Mouse (Mus musculus) kidney, embryonic 15.5 days (tissue): Measurements from ENCODE around the gene Nostrin. TPM values are rescaled to one million over a fixed set of nuclear protein-coding genes. Genes with fewer than 3 reads are reported as not detected.

Source experiments
- ATAC-seq: fragments of 200-750 bp; cut with Nextera tagmentation; replicated peaks from 2 replicates; pipeline ENCODE4 v1.8.0; 2017; ENCODE audit warnings: moderate TSS enrichment; ENCODE audit not compliant: low FRiP score
- H3K27ac ChIP-seq: fragments of 300-500 bp; sonication (generic); 2 replicates; pipeline ENCODE4 v1.5.1; 2015; ENCODE audit warnings: mild to moderate bottlenecking, inconsistent platforms
- H3K27me3 ChIP-seq: fragments of 300-500 bp; sonication (generic); 2 replicates; pipeline ENCODE4 v1.6.1; 2015; ENCODE audit warnings: inconsistent platforms
- H3K36me3 ChIP-seq: fragments of 300-500 bp; sonication (generic); 2 replicates; pipeline ENCODE4 v1.6.1; 2015; ENCODE audit warnings: inconsistent platforms
- H3K4me1 ChIP-seq: fragments of 300-500 bp; sonication (generic); 2 replicates; pipeline ENCODE4 v1.6.1; 2015; ENCODE audit warnings: inconsistent platforms
- H3K4me2 ChIP-seq: fragments of 300-500 bp; sonication (generic); 2 replicates; pipeline ENCODE4 v1.6.1; 2015; ENCODE audit warnings: moderate library complexity, mild to moderate bottlenecking, inconsistent platforms
- H3K4me3 ChIP-seq: fragments of 300-500 bp; sonication (generic); replicated peaks from 2 replicates; pipeline ENCODE4 v1.5.1; 2015; ENCODE audit warnings: mild to moderate bottlenecking, inconsistent platforms
- H3K9ac ChIP-seq: fragments of 300-500 bp; sonication (generic); 2 replicates; pipeline ENCODE4 v1.6.1; 2015; ENCODE audit warnings: mild to moderate bottlenecking, inconsistent platforms
- H3K9me3 ChIP-seq: fragments of 300-500 bp; sonication (generic); replicated peaks from 2 replicates; pipeline ENCODE4 v1.6.1; 2016; ENCODE audit warnings: inconsistent platforms
- WGBS: fragments of 180-500 bp; shearing (Covaris S2); methylation state at CpG from one replicate; pipeline ENCODE4 v1.1.7; 2015; ENCODE audit warnings: mixed read lengths; 5-methylcytosine and 5-hydroxymethylcytosine counted together
- polyA plus RNA-seq: library from polyadenylated mRNA; unstranded; fragments of >200 nt; fragmentation: Nextera tagmentation; extraction: Ambion mirVana; gene quantifications from 2 replicates; pipeline ENCODE4 v1.2.1, GENCODE M21; 2015

Gene Nostrin
- polyA plus RNA-seq, 1 experiment from 2014 or later = 6.4 TPM

GRCm38 (mm10) chr2:69210773-69211172 is 75.2 kb downstream of the Nostrin start, which contains the start of gene G6pc2:
Gene G6pc2, plus strand, starts transcription at chr2:69211073.
- Histone ChIP-seq H3K4me2 (no peak within 1 kb of the TSS), H3K9ac (no peak within 1 kb of the TSS), H3K27ac (peak within 1 kb of the TSS; percentile 71), H3K9me3 (no peaks in the 10 kb centered on the region), H3K4me1 (peaks cover 23% of the 10 kb centered on the region), H3K36me3 (no peaks in the 10 kb centered on the region), H3K27me3 (no peaks in the 10 kb centered on the region), H3K4me3 (no peak within 1 kb of the TSS)
- ATAC-seq = no peak
- WGBS = 39% methylated on average over 7 of the region's 7 CpGs

- H3K27me3 ChIP-seq = no peaks in the 10 kb centered on the region
- H3K9me3 ChIP-seq = no peaks in the 10 kb centered on the region
- H3K9ac ChIP-seq = no peak overlapping the region
- peaks cover 22% of the 10 kb centered on the region for H3K4me1 ChIP-seq
- WGBS = 73% methylated on average over 10 of the region's 10 CpGs
- no peaks in the 10 kb centered on the region for H3K36me3 ChIP-seq
- H3K27ac ChIP-seq = no peak overlapping the region
- no peak overlapping the region for H3K4me2 ChIP-seq
- no peak overlapping the region for H3K4me3 ChIP-seq
- no peak for ATAC-seq
Observed at GRCm38 (mm10) chr2:69212652-69213051, 77.1 kb downstream of the Nostrin start.

DNA sequence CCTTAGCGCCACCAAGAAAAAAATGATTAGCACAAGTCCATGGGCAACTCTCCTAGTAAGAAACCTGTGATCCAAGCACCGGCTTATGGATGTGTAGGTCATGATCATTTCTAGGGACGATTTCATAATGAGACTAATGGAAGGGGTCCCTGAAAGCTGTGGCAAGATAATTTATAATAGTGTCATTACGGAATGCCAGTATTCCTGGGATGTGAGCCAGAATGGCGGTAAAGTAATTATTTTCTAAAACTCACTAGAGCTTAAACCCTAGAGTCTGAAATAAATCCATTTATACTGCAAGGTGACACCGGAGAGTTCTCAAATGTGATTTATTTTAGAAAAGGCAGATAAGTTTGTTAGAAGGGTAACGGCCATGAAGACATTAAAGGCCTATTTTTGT is 79.6 kb downstream of the Nostrin start:
- WGBS = 24% methylated on average over 7 of the region's 7 CpGs
- H3K4me1 ChIP-seq = peaks cover 22% of the 10 kb centered on the region
- H3K9ac ChIP-seq = no peak overlapping the region
- H3K4me3 ChIP-seq = no peak overlapping the region
- H3K4me2 ChIP-seq = no peak overlapping the region
- H3K27me3 ChIP-seq = no peaks in the 10 kb centered on the region
- H3K27ac ChIP-seq = peak overlapping the region; percentile 60; the same call in 1 of the 2 replicates
- H3K9me3 ChIP-seq = no peaks in the 10 kb centered on the region
- ATAC-seq = no peak; the same call in 1 of the 2 replicates
- no peaks in the 10 kb centered on the region for H3K36me3 ChIP-seq

- Histone ChIP-seq H3K36me3 (no peaks in the 10 kb centered on the region), H3K4me1 (no peaks in the 10 kb centered on the region), H3K27me3 (no peaks in the 10 kb centered on the region), H3K9me3 (no peaks in the 10 kb centered on the region), H3K27ac (no peak overlapping the region), H3K4me3 (no peak overlapping the region), H3K4me2 (no peak overlapping the region), H3K9ac (no peak overlapping the region)
- no peak for ATAC-seq
- WGBS = 73% methylated on average over 5 of the region's 5 CpGs
Observed at GRCm38 (mm10) chr2:69221868-69222416, 86.3 kb downstream of the Nostrin start.

DNA sequence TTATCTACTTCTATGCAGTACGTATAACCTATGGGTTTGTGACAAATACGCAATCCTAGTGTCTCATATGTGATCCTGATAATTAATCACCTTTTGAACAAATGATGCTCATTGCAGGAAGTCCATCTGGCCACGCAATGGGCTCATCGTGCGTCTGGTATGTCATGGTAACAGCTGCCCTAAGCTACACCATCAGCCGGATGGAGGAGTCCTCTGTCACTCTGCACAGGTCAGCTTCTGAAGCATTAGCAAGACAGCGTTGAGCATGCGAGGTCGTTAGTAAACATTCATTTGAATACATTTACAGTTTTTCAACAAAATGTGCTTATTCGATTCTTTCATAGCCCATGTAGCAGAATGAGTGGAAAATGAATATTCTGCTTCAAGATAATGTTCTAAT is 87.2 kb downstream of the Nostrin start:
- Histone ChIP-seq H3K27ac (no peak overlapping the region), H3K27me3 (no peaks in the 10 kb centered on the region), H3K4me2 (no peak overlapping the region), H3K36me3 (no peaks in the 10 kb centered on the region), H3K9me3 (no peaks in the 10 kb centered on the region), H3K4me3 (no peak overlapping the region), H3K4me1 (no peaks in the 10 kb centered on the region), H3K9ac (no peak overlapping the region)
- WGBS = 89% methylated on average over 10 of the region's 10 CpGs
- ATAC-seq = no peak

DNA sequence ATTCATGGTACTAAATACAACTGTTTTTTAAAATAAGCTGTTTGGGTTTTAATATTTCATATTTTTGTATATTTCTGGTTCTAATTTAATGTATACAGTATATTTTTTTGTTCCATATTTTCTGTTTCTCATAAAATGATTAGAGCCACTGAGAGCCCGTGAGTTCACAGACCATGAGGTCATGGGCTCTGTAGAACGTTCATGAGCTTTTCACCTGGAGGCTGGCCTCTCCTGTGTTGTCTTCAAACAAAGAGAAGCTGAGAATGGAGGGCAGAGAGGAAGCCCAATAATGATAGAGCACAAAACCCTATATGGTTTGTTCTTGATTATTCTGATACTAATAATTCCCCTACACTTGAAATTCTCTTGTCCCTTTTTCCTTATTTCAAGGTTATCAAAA is 89.1 kb downstream of the Nostrin start:
- Histone ChIP-seq H3K9me3 (no peaks in the 10 kb centered on the region), H3K4me3 (no peak overlapping the region), H3K4me2 (no peak overlapping the region), H3K4me1 (no peaks in the 10 kb centered on the region), H3K27ac (no peak overlapping the region), H3K9ac (no peak overlapping the region), H3K36me3 (no peaks in the 10 kb centered on the region), H3K27me3 (no peaks in the 10 kb centered on the region)
- 53% methylated on average over 2 of the region's 2 CpGs for WGBS
- no peak for ATAC-seq

- Histone ChIP-seq H3K27me3 (no peaks in the 10 kb centered on the region), H3K4me1 (no peaks in the 10 kb centered on the region), H3K9ac (no peak overlapping the region), H3K36me3 (no peaks in the 10 kb centered on the region), H3K27ac (no peak overlapping the region), H3K4me2 (no peak overlapping the region), H3K4me3 (no peak overlapping the region), H3K9me3 (no peaks in the 10 kb centered on the region)
- ATAC-seq = no peak
- 91% methylated on average over 9 of the region's 9 CpGs for WGBS
Observed at GRCm38 (mm10) chr2:69226876-69227275, 91.3 kb downstream of the Nostrin start.

- Histone ChIP-seq H3K4me1 (no peaks in the 10 kb centered on the region), H3K9me3 (no peaks in the 10 kb centered on the region), H3K36me3 (no peaks in the 10 kb centered on the region), H3K4me2 (no peak overlapping the region), H3K9ac (no peak overlapping the region), H3K27me3 (no peaks in the 10 kb centered on the region), H3K27ac (no peak overlapping the region), H3K4me3 (no peak overlapping the region)
- whole genome bisulfite sequencing = 81% methylated on average over 6 of the region's 6 CpGs
- no peak for ATAC-seq
Observed at GRCm38 (mm10) chr2:69228635-69229034, 93.0 kb downstream of the Nostrin start.

- Histone ChIP-seq H3K4me3 (no peak overlapping the region), H3K4me1 (no peaks in the 10 kb centered on the region), H3K27me3 (no peaks in the 10 kb centered on the region), H3K4me2 (no peak overlapping the region), H3K9ac (no peak overlapping the region), H3K9me3 (no peaks in the 10 kb centered on the region), H3K36me3 (no peaks in the 10 kb centered on the region), H3K27ac (no peak overlapping the region)
- ATAC-seq = no peak
- 81% methylated on average over 2 of the region's 2 CpGs for WGBS
Observed at GRCm38 (mm10) chr2:69230137-69230536, 94.5 kb downstream of the Nostrin start.

DNA sequence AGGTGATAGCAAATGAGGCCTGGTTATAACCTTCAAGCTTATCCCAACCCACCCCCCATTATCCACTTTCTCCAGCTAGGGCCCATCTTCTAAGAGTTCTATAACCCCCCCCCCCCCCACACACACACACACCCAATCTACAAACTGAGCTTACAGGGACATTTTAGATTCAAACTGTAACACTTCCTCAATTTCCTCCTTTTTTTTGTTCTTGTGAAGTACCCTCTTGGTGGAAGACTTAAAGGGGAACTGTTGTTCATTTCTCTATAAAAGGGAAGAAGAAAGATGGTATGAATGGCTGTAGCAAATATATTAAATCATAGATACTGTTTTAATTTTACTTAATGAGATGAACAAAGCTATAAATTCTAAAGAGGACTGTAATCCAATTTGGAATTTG is 96.5 kb downstream of the Nostrin start:
- no peak for ATAC-seq
- Histone ChIP-seq H3K9me3 (no peaks in the 10 kb centered on the region), H3K27ac (no peak overlapping the region), H3K4me3 (no peak overlapping the region), H3K36me3 (no peaks in the 10 kb centered on the region), H3K27me3 (no peaks in the 10 kb centered on the region), H3K4me1 (no peaks in the 10 kb centered on the region), H3K9ac (no peak overlapping the region), H3K4me2 (no peak overlapping the region)

DNA sequence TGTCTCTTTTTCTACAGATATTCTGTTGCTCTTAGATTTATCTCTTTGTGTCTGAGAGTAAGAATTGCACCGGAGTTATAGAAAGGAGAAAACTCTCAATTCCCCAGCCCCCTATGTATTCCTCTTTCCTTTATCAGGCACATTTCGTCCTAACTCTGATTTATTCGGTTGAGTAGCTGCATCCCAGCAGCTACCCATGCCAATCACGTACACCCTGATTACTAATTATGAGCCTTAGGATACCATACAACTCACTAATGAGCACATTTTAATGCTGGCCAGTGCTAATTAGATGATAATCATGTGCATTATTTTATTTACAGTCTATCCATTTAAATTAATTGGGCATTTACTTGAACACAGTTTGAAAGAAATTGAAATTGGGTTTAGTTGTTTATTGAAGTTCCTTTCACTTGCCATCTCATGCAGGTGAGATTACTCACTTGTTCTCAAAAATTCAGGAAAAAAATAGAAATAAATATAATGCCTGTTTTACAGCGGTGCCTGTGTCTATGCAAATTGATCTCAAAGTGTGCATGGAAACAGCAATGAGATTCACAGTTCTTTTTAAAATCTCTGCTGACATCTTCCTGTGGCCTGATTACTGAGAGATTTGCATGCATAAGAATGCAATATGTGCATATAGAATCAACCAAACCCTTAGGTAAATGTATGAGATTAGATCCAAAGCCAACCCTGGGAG is 99.5 kb downstream of the Nostrin start:
- H3K9ac ChIP-seq = no peak overlapping the region
- H3K4me3 ChIP-seq = no peak overlapping the region
- no peaks in the 10 kb centered on the region for H3K36me3 ChIP-seq
- no peaks in the 10 kb centered on the region for H3K27me3 ChIP-seq
- no peak for ATAC-seq
- no peak overlapping the region for H3K27ac ChIP-seq
- peaks cover 7% of the 10 kb centered on the region for H3K4me1 ChIP-seq
- H3K4me2 ChIP-seq = no peak overlapping the region
- 77% methylated on average over 5 of the region's 5 CpGs for WGBS
- no peaks in the 10 kb centered on the region for H3K9me3 ChIP-seq
